ENCODE assay signal across 2 mouse cellular contexts in the genomic region with DNA sequence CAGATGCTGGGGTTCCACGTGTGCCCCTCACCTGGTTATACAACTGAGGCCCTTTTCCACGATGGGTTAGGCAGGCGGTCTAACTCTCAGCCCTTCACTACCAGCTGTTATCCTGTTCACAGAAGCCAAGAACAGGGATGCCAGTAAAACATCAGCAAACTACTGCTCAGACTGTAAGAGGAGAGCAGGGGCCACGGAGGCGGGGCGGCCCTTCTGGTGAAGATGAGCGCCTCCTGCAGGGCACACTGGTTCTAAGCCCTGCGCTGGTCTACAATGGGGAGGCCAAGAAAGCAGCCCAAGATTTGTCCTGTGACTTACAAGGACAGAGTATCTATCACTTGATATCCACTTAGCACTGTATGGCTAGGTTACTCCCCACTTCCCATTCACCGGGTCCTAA.
TF ChIP-seq lines count a peak whose summit lies in the region.

No protein-coding gene starts in this region.

TF ChIP-seq in CH12.LX, 34 proteins besides CTCF, POLR2A, EP300 and RAD21:
- no peak for TF ChIP-seq MYC (IDR thresholded peaks at IDR 0.05; ENCODE audit: low read depth, low read length)
- peak; percentile 21 for TF ChIP-seq SMC3 (IDR thresholded peaks at IDR 0.05; ENCODE audit: low read depth, low read length)

TF ChIP-seq in ES-E14, 5 proteins besides CTCF, POLR2A, EP300 and RAD21:
- TF ChIP-seq ZNF384 (IDR thresholded peaks at IDR 0.05; ENCODE audit: low read depth, low read length) = no peak
- no peak for TF ChIP-seq HCFC1 (IDR thresholded peaks at IDR 0.05; ENCODE audit: borderline replicate concordance, insufficient read depth, low read length)
- TF ChIP-seq CHD2 (IDR thresholded peaks at IDR 0.05; ENCODE audit: low read depth, low read length) = no peak
- no peak for TF ChIP-seq ZC3H11A (IDR thresholded peaks at IDR 0.05; ENCODE audit: borderline replicate concordance, low read depth, low read length)
- no peak for TF ChIP-seq MAFK (IDR thresholded peaks at IDR 0.05; ENCODE audit: insufficient read depth, low read depth, low read length)
